Mouse (Mus musculus) erythroblast, embryonic 14.5 days (primary cell): ENCODE data around the gene Ccdc81. TPM values are rescaled to one million over a fixed set of nuclear protein-coding genes. Genes with fewer than 3 reads are reported as not detected.

ENCODE experiments used
- H3K27me3 ChIP-seq: 2 replicates; pipeline ENCODE4 v1.6.1; 2012; ENCODE audit warnings: inconsistent platforms; ENCODE audit not compliant: control insufficient read depth
- H3K36me3 ChIP-seq: 2 replicates; pipeline ENCODE4 v1.6.1; 2012; ENCODE audit warnings: mild to moderate bottlenecking, inconsistent platforms; ENCODE audit not compliant: control insufficient read depth
- H3K4me1 ChIP-seq: 2 replicates; pipeline ENCODE4 v1.6.1; 2012; ENCODE audit warnings: inconsistent platforms; ENCODE audit not compliant: control insufficient read depth
- H3K4me3 ChIP-seq: replicated peaks from 2 replicates; pipeline ENCODE3; 2012; ENCODE audit warnings: moderate library complexity, mild to moderate bottlenecking, inconsistent platforms
- H3K9me3 ChIP-seq: 2 replicates; pipeline ENCODE4 v1.6.1; 2012; ENCODE audit warnings: low read length, inconsistent platforms, mixed read lengths; ENCODE audit not compliant: control insufficient read depth
- GATA1 ChIP-seq: IDR thresholded peaks from 2 replicates; pipeline ENCODE4 v1.6.1; 2012; ENCODE audit warnings: low read length, inconsistent platforms, mixed read lengths
- TAL1 ChIP-seq: IDR thresholded peaks from 3 replicates; pipeline ENCODE4 v1.6.1; 2012; ENCODE audit warnings: low read length, inconsistent platforms, mixed read lengths
- polyA plus RNA-seq: library from polyadenylated mRNA; stranded (reverse); fragments of >175 nt; gene quantifications from 2 replicates; pipeline ENCODE4 v1.2.3, GENCODE M21; 2012

Gene Ccdc81
- polyA plus RNA-seq, 1 experiment, result not detected

GRCm38 (mm10) chr7:89829201-89829600 lies 74.2 kb downstream of the Ccdc81 start:
- H3K4me1 ChIP-seq, result no peaks in the 10 kb centered on the region
- H3K27me3 ChIP-seq, result no peaks in the 10 kb centered on the region
- H3K4me3 ChIP-seq, result no peak overlapping the region
- TF ChIP-seq TAL1 (no peak), GATA1 (no peak)
- no peaks in the 10 kb centered on the region for H3K36me3 ChIP-seq
- H3K9me3 ChIP-seq, result no peaks in the 10 kb centered on the region

GRCm38 (mm10) chr7:89828436-89829065 lies 74.9 kb downstream of the Ccdc81 start:
- H3K36me3 ChIP-seq, result no peaks in the 10 kb centered on the region

More at GRCm38 (mm10) chr7:89828436-89829065, 74.9 kb downstream of the Ccdc81 start:
- Histone ChIP-seq H3K4me1 (no peaks in the 10 kb centered on the region), H3K9me3 (no peaks in the 10 kb centered on the region), H3K4me3 (no peak overlapping the region), H3K27me3 (no peaks in the 10 kb centered on the region)
- TF ChIP-seq GATA1, result no peak
- no peak for TF ChIP-seq TAL1

Other genes starting within 250 kb of the Ccdc81 start
- gene Hikeshi, start 37.6 kb upstream of the Ccdc81 start, polyA plus RNA-seq, result 1.1 and 2.1 TPM in 2 replicates
- gene Eed, start 77.4 kb upstream of the Ccdc81 start, polyA plus RNA-seq, result 4.5 and 5.0 TPM in 2 replicates
- 29.3 and 37.6 TPM in 2 replicates for gene Picalm, start 226.6 kb upstream of the Ccdc81 start, polyA plus RNA-seq